Mouse (Mus musculus): ENCODE results near the gene Vmn1r211. TPM values are rescaled to one million over a fixed set of nuclear protein-coding genes. Genes with fewer than 3 reads are reported as not detected.
"Not testable (repeated sequence)": the region's sequence is repeated elsewhere in the genome, so short reads cannot be mapped to it uniquely, and the experiment has no call there.

Gene Vmn1r211
- polyA plus RNA-seq (2014; fragmentation: Nextera tagmentation; extraction: Ambion mirVana), result not detected in 2 replicates

DNA sequence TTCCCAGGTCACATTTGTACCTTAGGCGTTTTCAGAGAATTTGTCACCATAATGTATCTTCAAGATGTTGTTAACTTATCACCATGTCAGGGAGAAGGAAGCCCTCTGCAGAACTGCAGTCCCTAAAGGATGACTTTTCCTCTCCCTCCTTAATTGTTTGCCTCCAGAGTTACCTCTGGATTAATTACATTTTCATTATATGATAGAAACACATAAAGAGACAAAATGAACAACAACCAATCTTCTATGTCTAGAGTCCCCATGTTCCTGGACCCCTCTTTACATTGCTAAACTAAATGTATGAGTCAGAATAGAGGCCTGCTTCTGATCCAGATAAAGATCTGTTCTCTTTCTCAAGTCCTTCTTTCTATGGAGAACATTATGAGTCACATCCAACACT is at the start of gene Vmn1r211:
TSS of gene Vmn1r211 (minus strand) at position 101 of the 400 bp plus-strand sequence.
- Histone ChIP-seq H3K4me1 (ENCODE audit: control insufficient read depth, insufficient read depth, low read length) (no peaks in the 10 kb centered on the region), H3K4me2 (no peak within 1 kb of the TSS), H3K4me3 (ENCODE audit: low read depth, low read length) (no peak within 1 kb of the TSS), H3K27ac (ENCODE audit: low read depth, low read length) (no peak within 1 kb of the TSS), H3K9ac (ENCODE audit: low read length) (no peak within 1 kb of the TSS), H3K36me3 (ENCODE audit: control insufficient read depth, insufficient read depth, low read length) (no peaks in the 10 kb centered on the region), H3K27me3 (ENCODE audit: control insufficient read depth, insufficient read depth, low read length) (no peaks in the 10 kb centered on the region), H3K9me3 (ENCODE audit: control insufficient read depth, low read length) (no peaks in the 10 kb centered on the region)
- no peak for ATAC-seq (ENCODE audit: low FRiP score)
- no peak for DNase-seq (ENCODE audit: low spot score, missing footprints)
- WGBS, result 76% methylated on average over 1 of the region's 1 CpGs

DNA sequence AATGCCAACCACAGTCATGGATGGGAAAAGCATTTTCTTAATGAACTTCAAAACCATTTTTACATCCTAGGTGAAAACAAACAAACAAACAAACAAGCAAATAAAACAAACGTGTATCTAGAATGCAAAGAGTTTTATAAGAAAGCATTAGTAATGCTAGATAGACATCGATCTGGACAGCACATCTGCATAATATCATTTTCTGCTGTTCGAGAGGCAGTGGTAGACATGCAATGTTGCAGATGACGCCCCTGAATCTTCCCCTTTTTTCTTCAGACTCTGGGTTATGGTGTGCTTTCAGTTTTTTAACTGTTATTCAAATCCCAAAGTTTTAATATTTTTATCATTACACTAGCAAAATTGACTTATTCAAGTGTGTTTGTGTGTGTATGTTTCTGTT is 26.7 kb upstream of the Vmn1r211 start, which contains the start of gene Vmn1r212:
TSS of gene Vmn1r212 (minus strand) at position 101 of the 400 bp plus-strand sequence.
- WGBS, result 84% methylated on average over 4 of the region's 4 CpGs

GRCm38 (mm10) chr13:22879257-22879656 is 21.9 kb upstream of the Vmn1r211 start:
- Histone ChIP-seq H3K9ac (ENCODE audit: low read length) (no peak overlapping the region), H3K4me3 (ENCODE audit: low read depth, low read length) (no peak overlapping the region), H3K9me3 (ENCODE audit: control insufficient read depth, low read length) (no peaks in the 10 kb centered on the region), H3K36me3 (ENCODE audit: control insufficient read depth, insufficient read depth, low read length) (no peaks in the 10 kb centered on the region), H3K4me2 (no peak overlapping the region), H3K27me3 (ENCODE audit: control insufficient read depth, insufficient read depth, low read length) (no peaks in the 10 kb centered on the region), H3K4me1 (ENCODE audit: control insufficient read depth, insufficient read depth, low read length) (no peaks in the 10 kb centered on the region), H3K27ac (ENCODE audit: low read depth, low read length) (no peak overlapping the region)
- ATAC-seq (ENCODE audit: low FRiP score), result no peak
- 87% methylated on average over 1 of the region's 1 CpGs for WGBS
- DNase-seq (ENCODE audit: low spot score, missing footprints), result no peak

More for the DNA sequence above, 26.7 kb upstream of the Vmn1r211 start, which contains the start of gene Vmn1r212:
- H3K9me3 ChIP-seq (ENCODE audit: control insufficient read depth, low read length), result no peaks in the 10 kb centered on the region
- H3K27ac ChIP-seq (ENCODE audit: low read depth, low read length), result no peak within 1 kb of the TSS
- DNase-seq (ENCODE audit: low spot score, missing footprints), result no peak
- no peak within 1 kb of the TSS for H3K4me3 ChIP-seq (ENCODE audit: low read depth, low read length)
- H3K27me3 ChIP-seq (ENCODE audit: control insufficient read depth, insufficient read depth, low read length), result no peaks in the 10 kb centered on the region
- no peaks in the 10 kb centered on the region for H3K36me3 ChIP-seq (ENCODE audit: control insufficient read depth, insufficient read depth, low read length)
- no peaks in the 10 kb centered on the region for H3K4me1 ChIP-seq (ENCODE audit: control insufficient read depth, insufficient read depth, low read length)
- H3K4me2 ChIP-seq, result no peak within 1 kb of the TSS
- no peak within 1 kb of the TSS for H3K9ac ChIP-seq (ENCODE audit: low read length)
- no peak for ATAC-seq (ENCODE audit: low FRiP score)

GRCm38 (mm10) chr13:22854760-22855159 is 2.6 kb downstream of the Vmn1r211 start:
- Histone ChIP-seq H3K36me3 (ENCODE audit: control insufficient read depth, insufficient read depth, low read length) (no peaks in the 10 kb centered on the region), H3K27ac (ENCODE audit: low read depth, low read length) (no peak overlapping the region), H3K4me2 (no peak overlapping the region), H3K9me3 (ENCODE audit: control insufficient read depth, low read length) (no peaks in the 10 kb centered on the region), H3K27me3 (ENCODE audit: control insufficient read depth, insufficient read depth, low read length) (no peaks in the 10 kb centered on the region), H3K4me1 (ENCODE audit: control insufficient read depth, insufficient read depth, low read length) (no peaks in the 10 kb centered on the region), H3K4me3 (ENCODE audit: low read depth, low read length) (no peak overlapping the region), H3K9ac (ENCODE audit: low read length) (no peak overlapping the region)
- WGBS, result 78% methylated on average over 4 of the region's 4 CpGs
- DNase-seq (ENCODE audit: low spot score, missing footprints), result no peak
- no peak for ATAC-seq (ENCODE audit: low FRiP score)

DNA sequence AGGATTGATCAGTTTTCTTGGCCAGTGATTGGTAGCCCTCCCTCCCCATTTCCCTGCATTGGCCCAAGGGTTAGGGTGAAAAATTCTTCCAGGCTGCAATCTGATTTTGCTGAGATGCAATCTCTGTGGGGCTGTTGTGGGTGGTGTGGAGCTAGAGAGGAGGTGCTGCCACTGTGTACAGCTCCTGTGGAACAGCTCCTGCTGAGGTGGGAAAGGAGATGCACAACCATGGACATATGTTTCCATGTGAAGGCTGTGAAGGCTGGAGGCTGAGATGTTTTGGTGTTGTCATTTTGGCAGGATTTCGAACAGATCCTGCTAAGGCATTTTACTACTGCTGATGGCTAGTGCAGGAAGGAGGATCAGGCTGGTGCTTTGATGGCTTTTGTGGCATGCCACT is 10.6 kb downstream of the Vmn1r211 start:
- H3K4me1 ChIP-seq (ENCODE audit: control insufficient read depth, insufficient read depth, low read length), result no peaks in the 10 kb centered on the region
- no peaks in the 10 kb centered on the region for H3K9me3 ChIP-seq (ENCODE audit: control insufficient read depth, low read length)
- H3K9ac ChIP-seq (ENCODE audit: low read length), result no peak overlapping the region
- H3K27me3 ChIP-seq (ENCODE audit: control insufficient read depth, insufficient read depth, low read length), result no peaks in the 10 kb centered on the region
- WGBS, result 89% methylated on average over 1 of the region's 1 CpGs
- no peaks in the 10 kb centered on the region for H3K36me3 ChIP-seq (ENCODE audit: control insufficient read depth, insufficient read depth, low read length)
- DNase-seq (ENCODE audit: low spot score, missing footprints) (no peak), ATAC-seq (ENCODE audit: low FRiP score) (no peak)
- H3K27ac ChIP-seq (ENCODE audit: low read depth, low read length), result no peak overlapping the region
- H3K4me3 ChIP-seq (ENCODE audit: low read depth, low read length), result no peak overlapping the region
- H3K4me2 ChIP-seq, result no peak overlapping the region

DNA sequence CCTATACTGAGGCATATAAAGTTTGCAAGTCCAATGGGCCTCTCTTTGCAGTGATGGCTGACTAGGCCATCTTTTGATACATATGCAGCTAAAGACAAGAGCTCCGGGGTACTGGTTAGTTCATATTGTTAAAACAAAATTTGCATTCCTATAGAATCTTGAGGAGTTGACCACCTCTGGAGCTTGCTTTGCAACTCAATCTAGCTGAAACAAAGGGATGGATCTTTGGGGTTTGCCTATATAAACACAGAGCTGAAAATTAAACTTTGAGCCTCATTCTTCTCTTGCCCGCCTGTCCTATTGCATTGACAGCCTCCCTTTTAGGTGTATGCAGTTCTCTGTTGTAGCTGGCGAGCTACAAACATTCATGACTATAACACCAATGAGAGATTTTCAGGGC is 13.1 kb downstream of the Vmn1r211 start:
- ATAC-seq (ENCODE audit: low FRiP score); H3K36me3 ChIP-seq (ENCODE audit: control insufficient read depth, insufficient read depth, low read length); H3K4me1 ChIP-seq (ENCODE audit: control insufficient read depth, insufficient read depth, low read length); H3K4me2 ChIP-seq; H3K4me3 ChIP-seq (ENCODE audit: low read depth, low read length); H3K27ac ChIP-seq (ENCODE audit: low read depth, low read length); H3K9ac ChIP-seq (ENCODE audit: low read length); H3K9me3 ChIP-seq (ENCODE audit: control insufficient read depth, low read length); H3K27me3 ChIP-seq (ENCODE audit: control insufficient read depth, insufficient read depth, low read length); DNase-seq (ENCODE audit: low spot score, missing footprints): not testable (repeated sequence)
- 50% methylated on average over 3 of the region's 3 CpGs for WGBS

DNA sequence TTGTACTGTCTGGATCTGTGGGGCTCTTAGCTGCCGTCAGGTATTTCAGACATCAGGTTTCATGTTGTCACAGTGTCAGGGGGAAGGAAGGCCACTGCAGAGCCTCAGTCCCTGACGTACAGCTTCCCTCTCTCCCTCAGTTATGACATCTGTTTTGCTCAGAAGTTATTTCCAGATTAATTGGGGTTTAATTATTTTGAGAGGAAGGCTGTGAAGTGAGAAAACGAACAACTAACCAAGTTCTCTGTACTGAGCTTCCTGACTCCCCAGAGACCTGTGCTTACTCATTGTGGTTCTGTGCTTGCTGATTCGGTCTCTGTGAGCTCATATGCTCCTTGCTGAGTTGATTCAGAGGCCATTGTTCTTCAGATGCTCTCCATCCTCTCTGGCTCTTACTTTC is 26.1 kb downstream of the Vmn1r211 start, which contains the start of gene Vmn1r210:
TSS of gene Vmn1r210 (minus strand) at position 101 of the 400 bp plus-strand sequence.
- Histone ChIP-seq H3K27me3 (ENCODE audit: control insufficient read depth, insufficient read depth, low read length) (no peaks in the 10 kb centered on the region), H3K36me3 (ENCODE audit: control insufficient read depth, insufficient read depth, low read length) (no peaks in the 10 kb centered on the region), H3K4me1 (ENCODE audit: control insufficient read depth, insufficient read depth, low read length) (no peaks in the 10 kb centered on the region), H3K9ac (ENCODE audit: low read length) (no peak within 1 kb of the TSS), H3K27ac (ENCODE audit: low read depth, low read length) (no peak within 1 kb of the TSS), H3K9me3 (ENCODE audit: control insufficient read depth, low read length) (no peaks in the 10 kb centered on the region), H3K4me3 (ENCODE audit: low read depth, low read length) (no peak within 1 kb of the TSS), H3K4me2 (no peak within 1 kb of the TSS)
- ATAC-seq (ENCODE audit: low FRiP score), result no peak
- 67% methylated on average over 4 of the region's 4 CpGs for WGBS
- no peak for DNase-seq (ENCODE audit: low spot score, missing footprints)

GRCm38 (mm10) chr13:22829395-22829794 is 28.0 kb downstream of the Vmn1r211 start:
- WGBS, result 46% methylated on average over 7 of the region's 7 CpGs
- not testable (repeated sequence) for DNase-seq (ENCODE audit: low spot score, missing footprints); H3K4me2 ChIP-seq; H3K27me3 ChIP-seq (ENCODE audit: control insufficient read depth, insufficient read depth, low read length); ATAC-seq (ENCODE audit: low FRiP score); H3K9ac ChIP-seq (ENCODE audit: low read length); H3K27ac ChIP-seq (ENCODE audit: low read depth, low read length); H3K36me3 ChIP-seq (ENCODE audit: control insufficient read depth, insufficient read depth, low read length); H3K4me3 ChIP-seq (ENCODE audit: low read depth, low read length); H3K9me3 ChIP-seq (ENCODE audit: control insufficient read depth, low read length); H3K4me1 ChIP-seq (ENCODE audit: control insufficient read depth, insufficient read depth, low read length)

- H3K36me3 ChIP-seq (ENCODE audit: control insufficient read depth, insufficient read depth, low read length); H3K4me3 ChIP-seq (ENCODE audit: low read depth, low read length); H3K27ac ChIP-seq (ENCODE audit: low read depth, low read length); H3K27me3 ChIP-seq (ENCODE audit: control insufficient read depth, insufficient read depth, low read length); H3K4me2 ChIP-seq; H3K4me1 ChIP-seq (ENCODE audit: control insufficient read depth, insufficient read depth, low read length); DNase-seq (ENCODE audit: low spot score, missing footprints); ATAC-seq (ENCODE audit: low FRiP score); H3K9me3 ChIP-seq (ENCODE audit: control insufficient read depth, low read length); H3K9ac ChIP-seq (ENCODE audit: low read length): not testable (repeated sequence)
- WGBS, result 90% methylated on average over 1 of the region's 1 CpGs
These were observed 35.8 kb downstream of the Vmn1r211 start for GRCm38 (mm10) chr13:22821601-22822000.

Data from midbrain, embryonic 11.5 days (tissue).